Mouse (Mus musculus): ENCODE data around the gene Tpsb2.

Gene Tpsb2

DNA sequence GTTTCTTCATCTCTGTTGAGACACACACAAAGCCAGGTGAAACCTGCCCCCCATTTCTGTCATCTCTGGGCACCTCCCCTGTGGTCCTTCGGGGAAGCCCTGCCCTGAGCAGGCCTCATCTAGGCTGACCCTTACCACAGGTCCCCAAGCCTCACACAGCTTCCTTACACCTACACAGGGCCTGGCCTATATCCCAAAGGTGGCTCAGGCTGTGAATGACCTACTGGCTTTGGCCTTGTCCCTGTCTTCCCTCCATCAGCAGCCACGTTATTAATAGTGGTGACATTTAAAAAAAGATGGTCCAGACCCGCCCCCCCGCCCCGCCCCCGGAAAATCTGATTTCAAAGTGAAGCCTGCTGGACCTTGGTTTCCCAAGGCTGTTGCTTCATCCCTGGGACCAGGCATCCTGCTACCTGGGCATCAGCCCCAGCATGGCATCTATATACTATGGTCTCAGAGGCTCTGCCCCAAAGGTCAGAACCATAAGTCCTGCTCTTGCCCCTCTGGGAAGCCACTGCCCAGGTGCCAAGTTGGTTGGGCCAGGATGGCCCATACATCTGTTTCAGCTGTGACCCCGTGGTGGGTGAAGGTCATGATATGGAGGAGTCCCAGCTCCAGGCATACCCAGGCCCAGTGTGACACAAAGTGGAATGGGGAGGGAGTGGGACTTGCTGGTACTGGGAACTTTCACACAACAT, 42.3 kb downstream of the Tpsb2 start:
- no peak for DNase-seq

DNA sequence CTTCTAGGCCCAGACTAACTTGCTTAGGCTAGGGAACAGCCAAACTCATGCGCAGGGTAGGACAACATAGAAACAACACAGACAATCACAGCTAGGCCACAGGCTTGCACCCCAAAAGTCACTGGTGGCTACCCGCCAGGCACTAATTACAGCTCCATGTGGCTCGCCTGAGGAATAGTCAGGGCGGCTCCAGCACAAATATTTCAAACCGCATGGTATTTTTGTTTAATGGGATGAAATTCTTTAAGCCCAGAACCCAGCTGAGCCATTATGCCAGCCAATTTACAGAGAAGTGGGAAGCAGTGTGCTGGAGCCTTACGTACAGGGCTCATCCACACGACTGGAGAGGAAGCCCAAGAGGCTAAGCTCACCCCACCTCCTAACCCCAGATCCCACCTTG, 43.5 kb downstream of the Tpsb2 start:
- no peak for DNase-seq

DNA sequence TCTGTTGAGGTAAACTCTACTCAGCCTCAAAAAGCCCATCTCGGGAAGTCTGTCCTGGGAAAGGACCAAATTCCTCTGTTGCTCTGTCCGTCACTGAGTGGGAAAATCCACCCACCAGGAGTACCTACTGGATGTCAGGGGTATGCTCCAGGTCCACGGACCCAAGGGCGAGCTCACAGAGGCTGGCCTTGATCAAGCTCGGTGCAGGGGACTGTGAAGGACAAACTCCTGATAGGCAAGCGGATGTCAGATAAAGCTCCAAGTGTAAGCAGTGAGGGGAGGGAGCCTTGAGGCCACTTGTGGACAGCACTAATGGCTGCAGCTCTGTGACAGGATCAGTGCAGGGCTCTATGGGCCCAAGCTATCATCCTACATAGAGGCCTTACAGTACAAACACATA, 44.1 kb downstream of the Tpsb2 start:
- DNase-seq, result no peak

DNA sequence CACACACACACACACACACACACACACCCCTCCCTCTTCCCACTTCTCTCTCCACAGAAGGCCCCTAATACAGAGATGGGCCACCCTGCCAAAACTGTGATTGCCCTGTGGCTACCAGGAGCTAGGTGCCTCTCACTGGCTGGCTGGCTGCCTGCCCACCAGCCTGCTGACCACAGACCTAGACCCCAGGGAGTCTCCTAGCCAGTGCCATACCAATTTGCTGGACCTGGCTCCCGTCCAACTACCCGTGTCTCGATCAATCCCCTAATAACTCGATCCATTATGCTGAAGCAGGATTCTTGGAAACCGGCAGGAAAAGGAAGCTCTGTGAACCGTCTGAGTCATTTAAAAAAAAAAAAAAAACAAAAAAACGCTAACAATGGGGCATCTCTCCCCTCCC, 44.7 kb downstream of the Tpsb2 start:
- no peak for DNase-seq

DNA sequence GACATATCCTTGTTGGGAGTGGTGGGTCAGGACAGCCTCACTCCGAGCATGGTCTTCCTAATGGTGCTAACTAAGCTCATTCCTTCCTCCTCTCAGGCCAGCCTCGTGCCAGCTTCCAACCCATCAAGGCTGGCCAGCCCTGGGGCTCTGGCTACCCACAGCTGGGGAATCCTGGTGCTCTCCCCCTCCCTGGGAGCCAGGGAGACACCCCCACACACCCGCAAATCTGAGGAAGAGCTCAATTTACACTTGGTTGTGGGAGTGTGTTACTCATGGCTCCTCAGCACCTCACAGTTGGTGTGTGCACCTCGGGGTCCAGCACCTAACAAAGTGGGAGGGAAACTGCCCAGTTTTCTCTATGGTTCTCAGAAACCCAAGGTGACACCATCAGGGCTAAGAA, 45.1 kb downstream of the Tpsb2 start:
- DNase-seq, result no peak

DNA sequence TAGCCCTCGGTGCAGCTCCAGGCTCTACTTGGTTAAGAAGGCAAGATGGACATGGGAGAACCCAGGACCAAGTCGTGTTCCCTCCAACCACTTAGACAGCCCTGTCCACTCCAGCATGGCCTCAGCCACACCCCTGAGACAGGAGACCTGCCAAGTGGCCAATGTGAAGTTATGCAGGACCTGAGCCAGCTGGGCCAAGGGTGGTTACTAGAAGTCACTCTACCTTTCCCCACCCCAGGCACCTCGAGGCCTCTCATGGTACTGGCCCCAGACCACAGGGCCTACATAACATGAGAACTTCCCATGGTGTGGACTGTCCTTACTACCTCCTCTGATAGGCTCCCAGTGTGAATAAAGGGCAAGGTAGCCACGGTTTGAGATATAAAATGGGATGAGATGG, 48.1 kb downstream of the Tpsb2 start:
- DNase-seq, result no peak

DNA sequence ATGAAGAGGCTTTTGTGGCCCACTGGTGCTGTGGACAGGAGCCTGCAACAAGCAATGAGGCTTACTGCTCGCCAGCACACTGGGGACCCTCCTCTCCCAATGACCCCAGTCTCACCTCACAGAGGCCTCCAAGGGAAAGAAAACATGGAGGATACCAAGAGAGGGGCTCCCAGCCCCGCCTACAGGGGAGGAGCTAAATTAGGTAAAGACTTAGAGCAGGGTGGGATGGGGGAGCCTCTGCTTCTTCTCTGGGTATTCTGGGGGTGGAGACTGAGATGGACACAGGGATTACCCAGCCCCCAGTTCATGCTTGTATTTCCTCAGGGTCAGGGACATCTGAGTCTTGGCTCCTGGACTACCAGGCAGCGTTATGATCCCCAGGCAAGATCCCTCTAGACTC, 48.8 kb downstream of the Tpsb2 start:
- no peak for DNase-seq

DNA sequence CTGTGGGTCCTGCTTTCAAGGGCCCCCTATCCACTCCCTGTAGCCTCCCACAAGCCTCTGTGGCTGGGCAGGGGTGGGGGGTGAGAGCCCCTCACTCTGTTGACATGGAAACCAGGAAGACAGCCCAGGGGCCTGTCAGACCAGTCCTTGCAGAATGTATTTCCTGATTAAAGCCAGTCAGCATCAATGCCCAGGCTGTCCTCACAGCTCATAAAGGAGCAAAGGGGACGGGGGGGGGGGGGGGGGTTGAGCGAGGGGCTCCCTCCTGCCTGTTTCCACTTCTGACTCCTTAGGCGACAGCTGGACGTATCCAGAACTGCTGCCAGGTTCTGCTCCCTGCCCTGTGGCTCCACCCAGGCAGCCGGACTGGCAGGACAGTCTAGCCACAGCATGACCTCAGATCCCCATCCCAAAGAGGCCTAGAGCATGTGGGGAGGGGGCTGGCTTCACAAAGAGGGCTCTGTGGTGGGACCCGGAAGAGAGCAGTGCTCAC, 49.4 kb downstream of the Tpsb2 start:
- no peak for DNase-seq

DNA sequence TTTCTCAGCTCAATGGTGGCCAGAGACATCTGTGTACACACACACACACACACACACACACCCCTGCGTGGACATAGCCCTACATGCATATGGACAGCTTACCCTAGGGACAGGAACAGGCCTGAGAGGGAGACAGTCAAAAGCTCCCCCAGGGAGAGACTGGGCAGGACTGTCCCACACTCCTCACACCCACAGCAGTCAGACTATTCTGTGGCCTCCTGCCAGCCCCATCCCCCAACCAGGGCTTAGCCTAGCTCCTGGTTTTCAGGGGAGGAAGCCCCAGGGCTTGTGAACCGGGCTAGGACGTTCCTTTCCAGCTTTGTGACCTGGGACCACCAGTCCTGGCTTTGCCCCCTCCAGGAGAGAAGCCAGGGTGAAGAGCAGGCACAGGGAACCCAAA, 50.1 kb downstream of the Tpsb2 start:
- no peak for DNase-seq

DNA sequence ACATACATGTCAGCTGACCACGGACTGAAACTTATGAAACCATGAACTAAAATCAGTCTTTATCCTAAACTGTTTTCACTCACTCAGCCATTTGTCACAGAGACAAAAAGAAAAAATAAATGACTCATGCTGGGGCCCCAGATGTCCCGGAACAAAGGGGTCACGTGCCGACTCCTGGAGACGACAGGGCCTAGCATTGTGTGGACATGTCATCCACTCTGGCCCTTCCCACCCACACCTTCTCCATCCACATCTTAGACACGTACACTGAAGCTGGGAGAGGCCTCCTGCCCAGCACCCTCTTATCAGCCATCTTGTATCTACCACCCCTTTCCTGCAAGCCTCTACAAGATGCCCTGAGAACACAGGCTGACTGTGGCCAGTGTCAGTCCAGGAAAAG, 51.9 kb downstream of the Tpsb2 start:
- DNase-seq, result no peak

Measured in thymus, postnatal 25 days (tissue).